Mouse (Mus musculus) megakaryocyte, embryonic 14.5 days (primary cell): ENCODE data around the gene Csk.

ENCODE experiments used
- FLI1 ChIP-seq: IDR thresholded peaks from 2 replicates; pipeline ENCODE4 v1.6.1; 2012; ENCODE audit warnings: low read length, inconsistent platforms, mixed read lengths
- GATA1 ChIP-seq: IDR thresholded peaks from 3 replicates; pipeline ENCODE4 v1.6.1; 2012; ENCODE audit warnings: mixed read lengths, low read length, inconsistent platforms, borderline replicate concordance

DNA sequence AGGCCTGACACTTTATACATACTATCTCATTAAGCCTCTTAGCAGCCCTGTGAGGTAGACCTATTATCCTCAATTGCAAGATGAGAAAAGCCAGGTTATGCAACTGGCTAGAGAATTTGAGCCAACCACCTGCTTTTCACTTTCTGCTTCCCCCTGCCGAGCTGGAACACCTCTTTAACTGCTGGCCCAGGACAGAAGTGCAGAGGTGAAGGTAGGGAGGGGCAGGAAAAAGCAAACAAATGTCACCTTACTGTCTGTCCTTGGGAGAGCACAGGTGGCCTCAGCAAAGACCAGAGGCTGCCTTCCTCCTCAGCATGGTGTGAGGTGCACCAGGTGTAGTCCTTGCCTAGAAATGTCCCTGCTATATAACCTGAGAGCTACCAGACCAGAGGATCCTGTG lies 14.8 kb upstream of the Csk start:
- TF ChIP-seq GATA1 (no peak), FLI1 (no peak)
